Mouse (Mus musculus): ENCODE results near the gene Gdpd3.
"Not testable (repeated sequence)": the region's sequence is repeated elsewhere in the genome, so short reads cannot be mapped to it uniquely, and the experiment has no call there.

The Gdpd3 gene

DNA sequence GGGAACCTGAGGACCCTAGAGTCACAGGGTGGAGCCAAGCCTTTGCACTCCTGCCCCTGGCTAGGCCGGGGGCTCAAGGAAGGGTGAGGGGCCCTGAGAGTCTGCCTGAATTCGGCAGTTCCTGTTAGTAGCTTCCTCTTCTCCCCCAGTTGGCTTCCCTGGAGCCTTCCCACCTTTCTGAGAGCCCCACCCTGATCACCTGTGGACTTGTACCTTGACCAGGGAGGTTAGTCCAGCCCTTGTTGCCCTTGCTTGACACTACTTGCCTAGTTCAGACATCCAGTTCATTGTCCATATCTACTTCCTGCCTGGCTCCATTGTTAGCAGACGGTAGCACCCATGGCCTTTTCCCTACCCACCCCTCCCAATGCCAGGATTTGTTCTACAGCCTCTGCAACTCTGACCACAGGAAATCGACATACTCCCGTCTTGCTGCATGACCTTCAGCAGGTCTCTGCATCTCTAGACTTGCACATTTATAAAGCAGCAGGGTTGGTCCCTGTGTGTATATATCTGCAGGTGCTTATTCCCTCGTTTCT is 4.5 kb upstream of the Gdpd3 start:
- DNase-seq = no peak

DNA sequence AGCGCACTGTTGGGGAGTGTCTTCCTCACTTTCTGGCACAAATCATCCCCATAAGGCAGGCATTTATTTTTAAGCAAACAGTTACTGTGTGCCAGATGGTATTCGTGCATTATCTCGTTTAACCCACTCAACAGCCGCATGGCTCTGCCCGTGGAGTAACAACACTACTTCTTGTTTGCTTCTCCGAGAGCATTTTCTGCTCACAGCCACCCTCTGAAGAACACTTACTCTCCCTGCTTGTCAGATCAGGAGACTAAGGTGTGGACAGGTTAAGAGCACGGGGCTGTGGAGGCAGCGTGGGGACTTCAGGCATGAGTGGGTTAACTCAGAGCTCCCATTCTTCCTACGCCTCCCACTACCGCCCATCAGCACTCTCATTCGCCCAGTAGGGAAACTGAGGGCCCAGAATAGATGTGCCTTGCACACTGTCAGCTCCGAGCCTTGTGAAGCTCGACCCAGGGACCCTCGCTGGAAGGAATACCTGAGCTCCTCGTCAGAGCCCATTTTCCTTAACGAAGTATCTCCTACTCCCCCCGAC is 3.6 kb upstream of the Gdpd3 start:
- DNase-seq = no peak

DNA sequence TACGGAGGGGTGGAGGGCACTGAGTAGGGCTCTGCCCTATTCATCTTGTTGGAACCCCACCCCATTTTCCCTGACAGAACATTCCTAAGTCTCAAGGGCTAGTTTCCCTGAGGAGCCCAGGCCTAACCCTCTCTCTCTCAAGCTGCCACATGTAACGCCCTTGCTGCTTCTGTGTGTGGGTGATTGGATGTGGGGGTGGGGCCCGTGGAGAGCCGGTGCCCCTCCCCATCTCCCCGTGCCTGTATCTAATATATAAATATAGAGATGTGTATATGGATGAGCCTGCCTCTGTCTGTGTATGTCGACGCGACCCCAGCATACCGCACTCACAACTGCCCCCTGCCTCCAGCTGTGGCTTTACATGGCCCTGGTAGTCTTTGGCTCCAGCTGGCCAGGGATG is 594 bp upstream of the Gdpd3 start:
- DNase-seq = no peak

DNA sequence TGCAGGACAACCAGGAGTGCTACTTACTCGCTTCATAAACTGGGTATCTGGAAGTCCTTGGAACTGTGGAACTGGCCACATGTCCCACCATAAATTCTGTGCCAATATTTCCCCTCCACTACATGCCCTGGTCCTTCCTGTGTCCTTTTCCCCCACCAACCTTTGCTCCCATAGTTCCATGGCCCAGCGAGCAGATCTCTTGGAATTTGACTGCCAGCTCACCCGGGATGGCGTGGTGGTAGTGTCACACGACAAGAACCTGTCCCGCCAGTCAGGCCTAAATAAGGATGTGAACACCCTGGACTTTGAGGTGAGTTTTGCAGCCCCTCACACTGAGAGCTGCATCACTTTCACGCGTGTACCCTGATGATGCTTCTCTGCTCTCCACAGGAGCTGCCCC is 867 bp downstream of the Gdpd3 start:
- DNase-seq = no peak

DNA sequence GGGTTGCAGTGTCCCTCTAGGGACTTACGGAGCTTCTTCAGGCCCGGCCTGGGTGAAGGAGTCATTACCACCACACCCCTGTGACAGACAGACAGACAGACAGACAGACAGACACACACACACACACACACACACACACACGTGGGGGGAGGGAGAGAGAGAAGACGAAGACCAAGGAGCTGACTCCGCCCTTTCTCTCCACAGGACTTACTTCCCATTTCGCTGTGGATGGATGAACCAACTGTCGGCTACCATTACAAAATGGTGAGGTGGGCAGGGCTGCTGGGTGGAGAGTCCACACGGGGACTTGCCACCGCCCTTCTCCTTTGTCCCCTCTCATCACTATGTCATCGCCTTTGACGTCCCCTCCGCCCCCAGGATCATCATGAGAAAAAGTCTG is 4.7 kb downstream of the Gdpd3 start:
- DNase-seq = no peak

DNA sequence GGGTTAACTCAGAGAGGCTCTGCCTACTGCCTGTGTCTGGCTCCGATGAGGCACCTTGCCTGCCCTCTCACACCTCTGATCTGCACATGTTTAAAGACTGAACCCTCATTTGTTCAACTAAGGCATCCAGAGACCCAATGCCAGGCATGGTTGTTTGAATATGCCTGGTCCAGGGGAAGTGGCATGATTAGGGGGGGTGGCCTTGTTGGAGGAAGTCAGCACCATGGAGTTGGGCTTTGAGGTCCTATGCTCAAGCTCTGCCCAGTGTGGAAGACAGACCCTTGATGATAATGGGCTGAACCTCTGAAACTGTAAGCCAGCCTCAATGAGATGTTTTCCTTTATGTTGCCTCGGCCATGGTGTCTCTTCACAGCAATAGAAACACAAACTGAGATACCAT is 7.2 kb downstream of the Gdpd3 start:
- DNase-seq = no peak

DNA sequence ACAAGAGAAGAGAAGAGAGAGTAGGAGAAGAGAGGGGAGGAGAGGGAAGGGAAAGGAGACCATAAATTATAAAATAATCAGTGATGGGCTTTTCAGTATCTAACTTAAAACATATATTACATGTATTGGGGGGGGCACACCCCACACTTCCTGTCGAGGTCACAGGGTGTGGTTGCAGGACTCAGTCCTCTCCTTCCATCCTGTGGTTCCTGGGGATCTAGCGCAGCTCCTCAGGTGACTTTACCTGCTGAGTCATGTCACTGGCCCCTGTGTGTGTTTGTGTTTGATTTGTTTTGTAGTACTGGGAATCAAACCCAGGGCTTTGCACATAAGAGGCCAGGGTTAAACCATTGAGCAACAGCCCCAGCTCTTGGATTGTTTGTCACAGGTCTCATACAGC is 8.3 kb downstream of the Gdpd3 start:
- no peak for DNase-seq

DNA sequence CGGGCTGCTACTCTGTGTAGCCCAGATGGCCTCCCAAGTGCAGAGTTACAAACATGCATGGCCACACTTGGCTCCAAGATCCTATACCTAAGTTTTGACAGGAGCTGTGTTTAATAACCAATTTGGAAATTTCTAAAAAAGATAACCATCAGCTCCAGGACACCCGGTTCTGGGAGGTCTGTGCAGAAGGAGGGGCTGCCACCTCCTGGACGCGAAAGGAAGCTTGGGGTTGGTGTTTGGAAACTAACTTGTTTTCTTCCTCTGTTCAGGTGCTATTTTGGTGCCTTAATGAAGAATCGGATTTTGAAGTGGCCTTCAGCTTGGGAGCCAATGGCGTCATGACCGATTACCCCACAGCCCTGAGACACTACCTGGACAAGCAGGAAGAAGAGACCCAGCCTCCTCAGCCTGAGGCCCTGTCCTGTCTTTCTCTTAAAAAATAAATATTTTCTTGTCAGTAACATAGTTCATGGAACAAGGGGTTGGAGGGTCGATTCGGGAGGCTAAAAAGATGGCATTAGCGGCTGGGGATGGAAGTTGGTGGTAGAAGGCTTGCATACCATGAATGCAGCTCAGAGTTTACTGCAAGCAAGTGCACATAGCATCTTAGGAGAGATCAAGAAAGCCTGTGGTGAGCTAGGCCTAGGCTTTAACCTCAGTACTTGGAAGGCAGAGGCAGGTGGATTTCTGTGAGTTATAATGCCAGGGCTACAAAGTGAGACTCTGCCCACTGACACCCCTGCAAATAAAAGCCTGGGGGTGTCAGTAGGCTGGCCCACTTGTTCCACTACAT is 9.2 kb downstream of the Gdpd3 start:
- DNase-seq = no peak

DNA sequence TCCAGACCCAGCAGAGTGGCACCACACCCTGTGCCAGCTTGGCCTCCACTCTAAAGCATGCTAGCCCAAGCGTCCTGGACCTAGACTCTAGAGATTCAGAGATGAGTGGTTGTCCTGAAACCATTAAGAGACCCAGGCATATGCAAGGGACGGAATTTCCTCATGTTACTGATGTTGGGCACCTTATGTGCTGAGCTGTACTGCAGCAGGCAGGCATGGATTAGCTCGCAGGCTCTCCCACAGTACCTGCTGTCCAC is 9.8 kb downstream of the Gdpd3 start:
- no peak for DNase-seq

DNA sequence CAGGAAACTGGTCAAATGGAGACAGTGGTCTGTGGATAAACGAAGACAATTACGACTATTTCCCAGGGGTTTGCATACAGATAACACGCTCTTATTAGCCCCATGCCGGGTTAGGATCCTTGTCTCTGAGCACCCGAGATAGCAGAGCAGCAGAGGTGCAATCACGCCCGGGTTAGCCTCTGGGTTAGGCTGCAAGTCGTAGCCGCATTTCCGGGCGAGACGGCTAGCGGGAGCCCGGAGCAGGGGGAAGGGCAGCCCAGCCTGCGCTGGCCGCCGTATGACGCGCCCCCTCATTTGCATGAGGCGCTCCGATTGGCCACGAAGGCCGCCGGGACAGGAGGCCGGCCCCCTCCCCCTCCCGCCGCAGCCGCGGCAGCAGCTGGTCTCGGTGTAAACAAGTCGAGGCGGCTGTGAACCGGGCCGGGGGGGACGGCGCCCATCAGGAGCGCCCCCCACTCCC is 10.5 kb downstream of the Gdpd3 start, which contains the start of gene Ypel3:
Gene Ypel3, plus strand, starts transcription at position 358 of the 460 bp plus-strand sequence.
- peak; percentile 89 for DNase-seq

DNA sequence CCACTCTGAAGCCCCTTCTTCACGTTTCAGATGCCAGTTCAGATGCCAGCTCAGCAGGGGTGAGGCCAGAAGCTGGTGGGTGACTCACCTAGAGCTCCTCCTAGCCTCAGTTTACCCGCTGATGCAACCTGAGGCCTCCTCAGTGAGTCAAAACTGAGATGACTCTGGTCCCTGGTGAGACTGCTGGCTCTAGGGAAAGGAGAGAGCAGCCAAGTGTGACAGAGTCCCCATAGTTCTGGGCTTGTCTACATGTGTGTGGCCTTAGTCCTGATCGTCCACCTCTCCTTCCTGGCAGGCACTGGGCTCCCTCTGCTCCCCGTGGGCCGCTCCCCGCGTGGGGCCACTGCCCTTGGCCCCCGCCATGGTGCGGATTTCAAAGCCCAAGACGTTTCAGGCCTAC is 11.3 kb downstream of the Gdpd3 start:
- no peak for DNase-seq

DNA sequence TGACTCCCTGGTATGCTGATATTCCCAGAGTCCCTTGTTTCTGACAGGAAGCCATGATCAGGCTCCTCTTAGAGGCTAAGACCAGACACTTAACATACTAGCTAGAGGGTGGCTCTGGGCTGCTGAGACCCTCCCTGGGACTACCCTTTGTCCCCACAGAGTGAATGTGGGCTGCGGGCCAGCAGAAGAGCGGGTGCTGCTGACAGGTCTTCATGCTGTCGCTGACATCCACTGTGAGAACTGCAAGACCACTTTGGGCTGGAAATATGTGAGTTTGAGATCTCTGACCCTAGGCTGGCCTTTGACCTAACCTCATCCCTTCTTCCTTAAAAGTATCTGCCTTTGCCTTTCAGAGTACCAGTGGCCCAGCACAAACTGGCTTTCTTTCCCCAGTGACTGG is 12.0 kb downstream of the Gdpd3 start:
- no peak for DNase-seq

DNA sequence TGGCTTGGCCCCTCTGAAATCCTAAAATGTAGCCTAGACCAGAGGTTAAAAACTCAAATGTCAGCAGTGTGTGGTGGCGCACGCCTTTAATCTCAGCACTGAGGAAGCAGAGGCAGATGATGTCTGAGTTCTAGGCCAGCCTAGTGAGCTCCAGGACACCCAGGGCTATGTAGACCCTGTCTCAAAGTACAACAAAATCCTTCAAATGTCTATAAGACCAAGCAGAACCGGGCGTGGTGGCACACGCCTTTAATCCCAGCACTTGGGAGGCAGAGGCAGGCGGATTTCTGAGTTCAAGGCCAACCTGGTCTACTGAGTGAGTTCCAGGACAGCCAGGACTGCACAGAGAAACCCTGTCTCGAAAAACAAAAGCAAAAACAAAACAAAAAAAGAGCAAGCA is 13.0 kb downstream of the Gdpd3 start:
- not testable (repeated sequence) for DNase-seq

DNA sequence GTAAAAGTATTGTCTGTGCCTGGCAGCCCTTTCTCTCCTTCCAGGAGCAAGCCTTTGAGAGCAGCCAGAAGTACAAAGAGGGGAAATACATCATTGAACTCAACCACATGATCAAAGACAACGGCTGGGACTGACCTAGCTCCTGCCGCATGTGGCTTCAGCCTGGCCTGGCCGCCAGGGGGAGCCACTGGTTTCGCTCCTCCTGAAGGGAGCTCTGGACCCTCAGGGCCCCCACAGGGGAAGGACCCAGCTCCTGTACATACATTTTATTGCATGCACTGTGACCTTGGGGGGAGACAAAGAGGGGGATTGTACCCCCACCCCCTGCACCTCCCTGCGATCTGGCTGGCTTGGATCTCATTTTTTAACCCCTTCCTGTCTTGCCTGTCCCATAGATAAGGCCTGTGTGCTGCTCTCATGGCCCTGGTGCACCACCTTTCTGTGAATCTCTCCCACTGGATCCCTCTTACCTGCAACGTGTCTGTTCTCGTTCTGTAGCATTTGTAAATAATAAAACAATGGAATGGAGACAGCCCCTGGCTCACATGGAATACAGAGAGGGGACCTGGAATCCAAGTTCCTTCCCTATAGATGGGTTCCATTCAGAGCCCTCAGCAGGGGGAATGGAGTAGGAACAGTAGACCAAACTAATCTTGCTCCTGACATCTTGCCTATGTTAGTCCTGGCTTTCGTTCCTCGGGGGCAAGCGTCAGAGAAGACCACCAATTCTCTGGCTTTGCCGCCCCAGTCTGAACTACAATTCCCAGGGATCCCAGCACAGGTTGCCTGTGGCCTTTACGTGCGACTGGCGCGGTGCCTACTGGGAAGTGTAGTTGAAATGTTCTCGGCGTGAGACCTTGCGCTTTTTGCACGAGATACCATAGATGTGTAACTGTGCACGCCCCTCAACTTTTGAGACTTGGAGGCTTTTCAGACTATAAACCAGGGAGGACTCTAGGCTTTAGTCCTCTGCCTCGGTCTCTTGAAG is 14.1 kb downstream of the Gdpd3 start:
- peak; percentile 96 for DNase-seq

DNA sequence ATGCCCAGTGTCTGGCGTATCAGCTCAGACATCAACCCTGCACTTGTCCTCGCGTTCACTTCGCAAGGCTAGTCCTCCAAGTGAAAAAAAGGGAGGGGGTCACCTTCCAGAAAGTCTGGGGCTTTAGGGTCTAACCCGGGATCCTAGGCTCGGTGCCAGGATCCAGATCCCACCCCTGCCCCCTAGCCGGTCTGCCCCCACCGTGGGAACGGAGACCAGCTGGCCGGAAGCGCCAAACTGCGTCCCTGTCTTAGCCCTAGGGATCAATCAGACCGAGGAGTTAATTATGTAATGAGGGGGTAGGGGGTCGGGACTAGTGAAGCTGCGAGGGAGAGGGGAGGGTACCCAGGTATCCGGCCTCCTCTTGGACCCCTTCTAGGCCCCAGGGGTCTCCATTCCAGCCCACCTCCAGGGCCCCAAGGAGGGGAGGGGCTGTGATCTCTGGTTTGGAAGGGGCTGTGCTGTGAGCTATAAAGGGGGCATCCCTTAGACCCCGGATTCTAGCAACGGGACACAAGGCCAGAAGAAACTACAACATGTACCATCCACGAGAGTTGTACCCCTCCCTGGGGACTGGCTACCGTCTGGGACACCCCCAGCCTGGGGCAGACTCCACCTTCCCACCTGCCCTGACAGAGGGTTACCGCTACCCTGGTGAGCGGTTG is 15.0 kb downstream of the Gdpd3 start, which contains the start of gene Tbx6:
Gene Tbx6, plus strand, starts transcription at position 513 of the 665 bp plus-strand sequence.
- DNase-seq = no peak

DNA sequence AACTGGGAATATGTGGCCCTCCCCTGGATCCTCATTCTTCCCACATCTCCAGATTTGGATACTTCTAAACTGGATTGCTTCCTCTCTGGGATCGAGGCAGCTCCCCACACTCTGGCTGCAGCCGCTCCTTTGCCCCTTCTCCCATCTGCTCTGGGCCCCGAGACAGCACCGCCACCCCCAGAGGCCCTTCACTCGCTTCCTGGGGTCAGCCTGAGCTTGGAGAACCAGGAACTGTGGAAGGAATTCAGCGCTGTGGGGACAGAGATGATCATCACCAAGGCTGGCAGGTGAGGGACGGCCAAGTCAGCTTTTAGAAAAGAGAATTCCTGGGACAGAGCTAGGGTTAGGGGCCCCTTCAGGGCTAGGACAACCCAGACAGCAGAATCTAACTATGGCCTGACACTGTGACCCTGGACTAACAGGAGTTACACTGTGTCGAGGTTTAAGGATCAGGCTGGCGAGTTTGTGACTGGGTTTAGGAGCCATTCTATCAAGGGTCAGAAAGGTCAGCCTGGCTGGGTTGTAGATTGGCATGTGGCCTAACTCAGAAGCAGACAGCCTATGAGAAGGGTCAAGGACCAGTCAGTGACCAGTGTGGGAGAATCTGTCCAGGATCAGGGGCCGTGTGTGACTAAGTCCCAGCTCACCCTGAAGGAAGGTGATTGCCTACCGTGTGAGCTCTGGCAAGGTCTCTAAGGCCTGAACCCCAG is 15.7 kb downstream of the Gdpd3 start:
- no peak for DNase-seq

DNA sequence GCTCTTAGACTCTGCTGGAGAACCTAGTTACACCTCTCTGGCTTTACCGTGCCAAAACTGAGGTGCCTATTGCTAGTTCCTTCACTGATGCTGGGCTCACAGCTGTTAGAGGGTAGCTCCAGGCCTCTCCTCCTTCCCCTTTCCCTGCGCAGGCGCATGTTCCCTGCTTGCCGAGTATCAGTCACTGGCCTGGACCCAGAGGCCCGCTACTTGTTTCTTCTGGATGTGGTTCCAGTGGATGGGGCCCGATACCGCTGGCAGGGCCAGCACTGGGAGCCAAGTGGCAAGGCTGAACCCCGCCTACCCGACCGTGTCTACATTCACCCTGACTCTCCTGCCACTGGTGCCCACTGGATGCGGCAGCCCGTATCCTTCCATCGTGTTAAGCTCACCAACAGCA is 16.6 kb downstream of the Gdpd3 start:
- DNase-seq = no peak

DNA sequence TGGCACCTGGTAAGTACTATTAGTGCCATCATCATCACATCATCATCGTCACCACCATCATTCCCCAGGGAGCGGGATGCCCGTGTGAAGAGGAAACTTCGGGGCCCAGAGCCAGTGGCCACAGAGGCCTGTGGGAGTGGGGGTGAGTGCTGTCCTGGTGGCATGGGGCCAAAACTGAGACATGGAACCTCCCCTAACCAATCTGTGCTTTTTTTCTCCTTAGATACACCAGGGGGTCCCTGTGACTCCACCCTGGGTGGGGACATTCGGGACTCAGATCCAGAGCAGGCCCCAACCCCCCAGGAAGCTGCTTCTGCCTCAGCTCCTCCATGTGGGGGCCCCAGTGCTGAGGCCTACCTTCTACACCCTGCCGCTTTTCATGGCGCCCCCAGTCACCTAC is 18.3 kb downstream of the Gdpd3 start:
- DNase-seq = no peak

DNA sequence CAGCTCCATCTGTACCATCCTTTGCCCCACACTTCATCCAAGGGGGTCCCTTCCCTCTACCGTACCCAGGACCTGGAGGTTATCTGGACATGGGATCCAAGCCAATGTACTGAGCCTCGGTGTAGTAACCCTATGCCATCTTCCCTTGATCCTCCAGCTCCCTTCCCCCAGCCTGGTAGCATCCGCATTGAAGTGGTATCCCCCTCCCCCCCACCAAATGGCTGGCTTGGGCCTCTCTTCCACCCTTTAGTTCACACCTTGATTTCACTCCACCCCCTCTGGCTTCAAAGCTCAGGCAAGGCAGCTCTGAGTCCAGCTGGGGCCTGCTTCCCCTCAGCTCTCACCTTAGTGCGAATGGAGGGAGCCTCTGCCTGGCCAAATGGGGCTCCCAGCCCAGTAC is 18.9 kb downstream of the Gdpd3 start:
- DNase-seq = no peak

DNA sequence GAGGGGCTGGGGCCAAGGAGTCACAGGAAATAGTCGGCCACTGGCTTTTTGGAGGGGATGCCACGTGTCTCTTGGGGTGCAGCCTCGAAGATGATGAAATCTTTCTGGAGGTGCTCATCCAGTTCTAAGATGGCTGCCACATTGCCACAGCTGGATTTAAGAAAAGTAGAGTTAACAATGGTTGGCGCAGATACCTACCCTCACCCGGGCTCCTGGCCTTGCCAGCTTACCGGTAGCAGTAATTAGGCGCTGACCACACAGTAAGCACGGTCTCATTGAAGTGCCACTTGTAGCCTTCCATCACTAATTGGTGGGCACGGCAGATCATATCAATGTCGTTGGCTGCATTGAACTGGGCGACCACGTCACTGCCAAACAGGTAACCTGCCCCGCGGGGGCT is 20.0 kb downstream of the Gdpd3 start:
- no peak for DNase-seq

DNA sequence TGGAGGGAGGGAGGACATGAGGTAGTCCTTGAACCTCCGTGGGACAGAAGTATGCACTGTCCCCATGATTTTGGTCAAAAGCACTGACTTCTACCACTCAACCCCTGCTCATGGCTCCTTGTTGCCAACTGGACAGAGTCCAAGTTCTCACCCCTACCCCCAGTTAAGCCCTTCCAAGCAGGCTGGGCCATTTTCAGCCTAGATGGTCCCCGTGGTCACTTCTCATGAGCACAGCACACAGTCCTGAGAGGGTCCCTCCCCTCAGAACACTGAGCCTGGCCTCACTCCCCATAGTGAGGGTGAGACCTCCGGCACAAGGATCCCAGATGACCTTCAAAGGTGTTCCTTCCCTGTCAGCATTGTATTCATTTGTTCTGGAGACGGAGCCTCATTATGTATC is 23.0 kb downstream of the Gdpd3 start:
- DNase-seq = no peak
